Mouse (Mus musculus) cerebellum, adult 9-11 months (tissue): ENCODE data around the gene Tnk1.
A peak's percentile ranks its signal among the peaks of the same experiment; 100 is the strongest.

Experiments used
- DNase-seq: peaks from one replicate; pipeline ENCODE4 v3.0.0; 2022

Tnk1 gene

GRCm38 (mm10) chr11:69858113-69858998 lies at the start of gene Tnk1:
Tnk1 (minus strand) TSS chr11:69858730.
- DNase-seq = no peak

GRCm38 (mm10) chr11:69904311-69904710 lies 45.8 kb upstream of the Tnk1 start:
- peak; percentile 27 for DNase-seq

- peak; percentile 49 for DNase-seq
Observed at GRCm38 (mm10) chr11:69902972-69903371, 44.4 kb upstream of the Tnk1 start.

GRCm38 (mm10) chr11:69901993-69902392 lies 43.5 kb upstream of the Tnk1 start:
- no peak for DNase-seq

GRCm38 (mm10) chr11:69901406-69901846 lies 42.9 kb upstream of the Tnk1 start:
- peak; percentile 98 for DNase-seq

- DNase-seq = peak; percentile 93
Observed at GRCm38 (mm10) chr11:69900471-69901405, 42.2 kb upstream of the Tnk1 start, which contains the start of the genes 2810408A11Rik and Neurl4. 2810408A11Rik (minus strand) TSS chr11:69900987. Neurl4 (plus strand) TSS chr11:69901072.

GRCm38 (mm10) chr11:69899870-69900269 lies 41.3 kb upstream of the Tnk1 start:
- DNase-seq = peak; percentile 55

GRCm38 (mm10) chr11:69895291-69895690 lies 36.8 kb upstream of the Tnk1 start, which contains the start of gene Acap1:
Acap1 (minus strand) TSS chr11:69895539.
- DNase-seq = no peak

- no peak for DNase-seq
Observed at GRCm38 (mm10) chr11:69894671-69895070, 36.1 kb upstream of the Tnk1 start.

- DNase-seq = no peak
Observed at GRCm38 (mm10) chr11:69891482-69891881, 33.0 kb upstream of the Tnk1 start.

GRCm38 (mm10) chr11:69886907-69887635 lies 28.5 kb upstream of the Tnk1 start:
- no peak for DNase-seq

GRCm38 (mm10) chr11:69884663-69885062 lies 26.1 kb upstream of the Tnk1 start:
- no peak for DNase-seq

GRCm38 (mm10) chr11:69884240-69884639 lies 25.7 kb upstream of the Tnk1 start:
- no peak for DNase-seq

GRCm38 (mm10) chr11:69883527-69884151 lies 25.1 kb upstream of the Tnk1 start:
- peak; percentile 22 for DNase-seq

GRCm38 (mm10) chr11:69883066-69883465 lies 24.5 kb upstream of the Tnk1 start:
- DNase-seq = peak; percentile 39

GRCm38 (mm10) chr11:69881787-69882670 lies 23.5 kb upstream of the Tnk1 start:
- DNase-seq = peak; percentile 31

- DNase-seq = peak; percentile 82
Observed at GRCm38 (mm10) chr11:69880853-69881603, 22.5 kb upstream of the Tnk1 start, which contains the start of gene Kctd11. Kctd11 (minus strand) TSS chr11:69881406.

GRCm38 (mm10) chr11:69880506-69880852 lies 21.9 kb upstream of the Tnk1 start:
- DNase-seq = peak; percentile 57

GRCm38 (mm10) chr11:69879711-69880110 lies 21.2 kb upstream of the Tnk1 start:
- no peak for DNase-seq

GRCm38 (mm10) chr11:69878952-69879351 lies 20.4 kb upstream of the Tnk1 start:
- DNase-seq = no peak
